18 mouse cellular contexts compared by ENCODE assay signal in genomic region chr5:14998077-14998476, GRCm38 (mm10). TPM values are rescaled to one million over a fixed set of nuclear protein-coding genes. Genes with fewer than 3 reads are reported as not detected.
"Had no signal": no experiment of that assay in that cellular context is flagged by ENCODE, and none has a peak within 500 bp of the region (broad histone marks: within the 10 kb centered on the region; RNA-seq: fewer than 3 reads in every experiment).

No protein-coding gene starts in this region.

RNA-seq across cellular contexts. Expression of gene Gm10354, which starts 19.3 kb away (rescaled TPM):
- total RNA-seq: megakaryocyte, adult 5-6 weeks; megakaryocyte-erythroid progenitor cell, adult 5-6 weeks; monocyte, adult 5-6 weeks; neutrophil, adult 5-6 weeks had no signal
- polyA plus RNA-seq: liver, embryonic 13.5 days; liver, embryonic 15.5 days; liver, postnatal 0 days; lung, adult 2 months; lung, embryonic 16.5 days; midbrain, embryonic 10.5 days; midbrain, embryonic 13.5 days; midbrain, embryonic 16.5 days; neural tube, embryonic 14.5 days; spleen, adult 2 months; stomach, embryonic 15.5 days; stomach, postnatal 0 days; thymus, adult 2 months; urinary bladder, adult 2 months had no signal

RNA-seq across cellular contexts. Expression of gene Gm17019, which starts 34.7 kb away (rescaled TPM):
- total RNA-seq: megakaryocyte, adult 5-6 weeks; megakaryocyte-erythroid progenitor cell, adult 5-6 weeks; monocyte, adult 5-6 weeks; neutrophil, adult 5-6 weeks had no signal
- polyA plus RNA-seq: liver, embryonic 13.5 days; liver, embryonic 15.5 days; liver, postnatal 0 days; lung, adult 2 months; lung, embryonic 16.5 days; midbrain, embryonic 10.5 days; midbrain, embryonic 13.5 days; midbrain, embryonic 16.5 days; neural tube, embryonic 14.5 days; spleen, adult 2 months; stomach, embryonic 15.5 days; stomach, postnatal 0 days; thymus, adult 2 months; urinary bladder, adult 2 months had no signal

RNA-seq across cellular contexts. Expression of gene Speer4e, which starts 59.8 kb away (rescaled TPM):
- total RNA-seq: megakaryocyte, adult 5-6 weeks; megakaryocyte-erythroid progenitor cell, adult 5-6 weeks; monocyte, adult 5-6 weeks; neutrophil, adult 5-6 weeks had no signal
- polyA plus RNA-seq: liver, embryonic 13.5 days; liver, embryonic 15.5 days; liver, postnatal 0 days; lung, adult 2 months; lung, embryonic 16.5 days; midbrain, embryonic 10.5 days; midbrain, embryonic 13.5 days; midbrain, embryonic 16.5 days; neural tube, embryonic 14.5 days; spleen, adult 2 months; stomach, embryonic 15.5 days; stomach, postnatal 0 days; thymus, adult 2 months; urinary bladder, adult 2 months had no signal
